Mouse (Mus musculus): ENCODE data around the gene Srrm4.

Srrm4 gene

DNA sequence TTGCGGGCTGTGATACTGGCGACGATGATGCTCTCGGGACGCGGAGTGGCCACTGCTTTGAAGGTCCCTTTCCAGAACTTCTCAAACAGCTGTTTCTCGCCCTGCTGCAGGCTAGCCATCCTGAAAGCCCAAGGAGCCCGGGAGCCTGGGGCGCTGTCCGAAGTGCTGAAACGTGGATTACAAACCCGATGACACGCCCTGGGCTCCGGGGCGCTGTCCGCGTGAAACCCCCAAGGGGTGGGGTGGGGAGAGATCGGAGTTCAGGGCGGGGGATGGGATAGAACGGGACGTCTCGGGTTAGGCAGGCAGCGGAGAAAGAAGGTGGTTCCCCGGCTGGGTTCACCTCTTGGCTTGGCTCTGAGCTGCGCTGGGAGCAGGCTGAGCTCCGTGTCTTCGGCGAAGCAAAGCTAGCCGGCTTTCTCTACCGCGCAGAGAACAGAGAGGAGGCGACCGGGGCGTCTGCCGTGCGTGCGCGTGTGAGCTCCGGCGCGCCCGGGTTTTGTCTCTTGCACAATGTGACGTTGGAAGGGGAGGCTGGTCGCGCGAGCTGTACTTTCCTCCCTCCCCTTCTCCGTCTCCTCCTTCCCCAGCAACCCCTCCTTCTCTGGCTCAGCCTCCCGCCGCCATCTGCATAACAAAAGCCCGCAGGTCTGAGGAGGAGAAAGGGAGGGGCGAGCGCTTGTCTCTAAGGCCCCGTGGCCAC lies at the start of gene Srrm4:
TSS of gene Srrm4 (minus strand) at position 472 of the 703 bp plus-strand sequence.
- in situ Hi-C loops (cut with MboI, MseI), result no loop called here

DNA sequence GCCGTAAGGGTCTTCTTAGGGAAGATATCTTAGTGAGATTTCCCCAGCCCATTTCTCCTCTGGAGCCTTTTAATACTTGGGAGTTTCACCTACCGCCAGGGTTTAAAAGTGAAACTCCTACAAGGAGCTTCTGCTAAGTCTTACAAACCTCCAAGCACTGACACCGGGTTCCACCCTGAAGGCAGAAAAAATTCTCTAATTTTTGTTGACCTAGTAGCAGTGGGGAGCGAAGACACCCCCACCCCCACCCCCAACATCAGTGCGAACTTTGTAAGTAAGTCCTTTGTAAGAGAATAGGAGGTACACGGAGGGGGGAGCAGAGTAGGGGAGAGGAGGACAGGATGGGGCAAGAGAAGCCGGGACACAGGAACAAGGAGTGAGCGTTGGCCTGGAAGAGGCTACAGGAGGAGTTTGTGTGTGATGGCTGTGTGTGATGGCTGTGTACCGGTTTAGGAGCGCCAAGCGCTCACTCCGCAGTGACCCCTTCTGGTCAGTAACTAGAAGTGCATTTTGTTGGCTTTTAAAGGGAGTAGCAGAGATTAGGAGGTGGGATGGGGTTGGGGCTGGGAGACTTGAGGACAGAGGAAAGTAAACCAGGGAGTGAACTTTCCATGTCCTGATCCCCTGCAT lies 1.3 kb upstream of the Srrm4 start:
- in situ Hi-C loops (cut with MboI, MseI), result no loop called here

DNA sequence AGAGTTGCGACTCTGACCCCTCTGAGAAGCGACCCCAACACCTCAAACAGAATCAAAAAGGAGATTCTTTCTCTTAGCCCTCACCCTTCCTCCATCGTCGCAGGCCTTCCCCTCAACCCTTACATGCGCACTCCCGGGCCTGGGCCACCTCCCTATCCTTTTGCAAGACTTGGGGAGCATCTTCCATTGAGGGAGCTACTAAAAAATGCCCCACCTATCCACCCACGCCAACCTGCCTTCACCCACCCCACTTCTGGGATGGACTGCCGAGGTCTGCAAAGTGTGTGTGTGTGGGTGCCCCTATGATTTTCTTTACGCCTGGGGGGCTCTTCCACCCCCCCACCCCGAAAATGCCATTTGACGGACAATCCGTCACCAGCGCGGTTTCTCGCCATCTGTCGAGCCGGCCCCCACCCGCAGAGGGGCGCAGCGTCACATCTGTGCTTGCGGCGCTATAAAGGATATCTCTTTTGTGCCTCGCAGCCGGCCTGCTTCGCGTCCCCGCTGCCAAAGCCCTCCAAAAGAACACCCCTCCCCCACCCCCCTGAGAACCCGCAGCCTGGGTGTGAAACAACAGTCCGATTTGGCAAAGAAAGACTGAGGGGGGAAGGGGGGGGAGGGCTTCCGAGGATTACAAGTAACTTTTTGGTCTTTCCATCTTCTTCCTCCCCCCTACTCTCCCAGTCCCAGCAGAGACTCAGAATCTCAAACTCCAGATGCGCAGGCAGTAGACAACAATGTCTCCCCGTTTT lies 608 bp upstream of the Srrm4 start:
- in situ Hi-C loops (cut with MboI, MseI), result no loop called here

DNA sequence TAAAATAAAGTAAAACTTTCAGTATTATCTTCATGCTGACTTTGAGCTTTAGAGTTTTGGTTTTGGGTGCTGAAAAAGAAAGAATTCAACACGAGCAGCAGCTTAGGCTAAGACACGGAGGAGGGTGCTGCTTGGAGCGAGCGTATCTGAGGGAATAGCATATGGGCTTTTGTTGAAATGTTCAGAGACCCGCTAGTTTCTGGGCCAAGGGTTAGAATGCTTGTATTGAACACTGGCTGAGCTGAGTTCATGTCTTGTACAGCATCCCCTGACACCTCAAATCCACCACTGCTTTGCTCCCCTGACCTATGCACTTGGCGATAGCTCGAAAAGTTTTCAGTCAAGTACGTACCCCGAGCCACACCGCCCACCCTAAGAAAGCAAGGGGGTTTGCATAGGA lies 919 bp downstream of the Srrm4 start:
- in situ Hi-C loops (cut with MboI, MseI), result no loop called here

DNA sequence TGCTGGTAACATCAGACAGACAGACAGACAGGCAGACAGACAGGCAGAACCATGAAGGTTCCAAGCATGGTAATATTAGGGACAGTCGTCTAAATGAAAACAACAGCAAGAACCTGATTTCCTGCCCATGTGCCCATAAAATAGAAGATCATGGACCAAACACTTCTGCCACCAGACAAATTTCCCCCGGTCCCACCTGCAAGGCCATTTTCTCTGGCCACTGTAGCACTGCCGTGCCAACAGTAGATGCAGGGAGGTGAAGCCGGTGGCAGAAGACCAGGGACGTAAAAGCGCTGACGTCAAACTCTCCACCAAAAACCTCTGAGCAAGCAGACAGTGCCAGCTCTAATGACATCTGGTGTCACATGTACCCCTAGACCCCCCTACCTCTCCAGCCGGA lies 2.0 kb downstream of the Srrm4 start:
- in situ Hi-C loops (cut with MboI, MseI), result no loop called here

DNA sequence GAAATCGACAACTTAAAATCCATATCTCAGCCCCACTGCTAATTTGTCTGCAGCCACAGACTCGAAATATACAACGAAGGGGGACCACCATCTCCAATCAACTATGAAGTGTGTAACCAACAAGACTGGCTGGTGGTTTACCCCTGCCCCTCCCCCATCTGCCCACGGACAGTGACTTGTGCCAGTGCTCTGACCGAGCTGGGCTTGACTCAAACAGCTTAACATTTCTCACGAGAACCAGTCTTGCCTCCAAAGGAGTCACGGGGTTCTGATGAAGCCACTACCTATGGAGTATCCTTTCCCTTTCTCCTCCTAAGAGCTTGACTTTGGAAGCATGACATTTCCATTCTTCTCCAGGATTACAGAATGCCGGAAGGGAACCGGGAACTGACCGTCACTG lies 2.8 kb downstream of the Srrm4 start:
- in situ Hi-C loops (cut with MboI, MseI), result no loop called here

DNA sequence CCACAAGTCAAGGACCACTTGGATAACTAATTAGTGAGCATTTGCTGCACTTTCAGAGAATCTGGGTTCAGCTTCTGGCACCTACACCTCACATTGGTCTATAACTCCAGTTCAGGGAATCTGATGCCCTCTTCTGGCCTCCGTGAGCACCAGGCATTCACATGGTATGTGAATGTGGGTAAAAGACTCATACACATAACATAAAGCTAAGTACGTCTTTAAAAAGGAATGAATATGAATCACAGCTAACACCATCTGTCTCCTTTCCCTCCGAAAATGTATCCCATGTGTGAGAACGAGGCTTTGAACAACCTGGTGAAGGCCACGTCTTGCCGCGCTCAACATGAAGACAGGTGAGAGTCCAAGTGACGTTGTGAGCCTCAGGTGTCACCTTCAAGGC lies 12.1 kb downstream of the Srrm4 start:
- in situ Hi-C loops (cut with MboI, MseI), result no loop called here

DNA sequence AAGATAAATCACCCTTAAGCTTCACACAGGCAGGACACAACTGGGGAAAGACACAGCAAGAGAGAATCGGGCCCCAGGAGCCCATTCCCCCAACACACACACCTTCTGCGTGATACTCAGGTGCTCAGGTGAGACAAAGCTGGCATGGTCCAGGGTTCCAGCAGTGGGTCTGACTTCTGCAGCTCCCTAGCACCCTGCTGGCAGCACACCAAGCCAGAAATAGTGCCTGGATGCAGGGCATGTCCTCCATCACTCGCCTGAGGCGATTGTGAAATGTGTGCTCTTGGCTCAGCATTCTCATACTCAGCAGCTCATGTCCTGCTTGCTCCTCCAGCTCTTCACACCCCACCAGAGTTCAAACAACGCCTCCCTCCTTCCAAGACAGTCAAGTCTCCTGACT lies 14.5 kb downstream of the Srrm4 start:
- in situ Hi-C loops (cut with MboI, MseI), result no loop called here

DNA sequence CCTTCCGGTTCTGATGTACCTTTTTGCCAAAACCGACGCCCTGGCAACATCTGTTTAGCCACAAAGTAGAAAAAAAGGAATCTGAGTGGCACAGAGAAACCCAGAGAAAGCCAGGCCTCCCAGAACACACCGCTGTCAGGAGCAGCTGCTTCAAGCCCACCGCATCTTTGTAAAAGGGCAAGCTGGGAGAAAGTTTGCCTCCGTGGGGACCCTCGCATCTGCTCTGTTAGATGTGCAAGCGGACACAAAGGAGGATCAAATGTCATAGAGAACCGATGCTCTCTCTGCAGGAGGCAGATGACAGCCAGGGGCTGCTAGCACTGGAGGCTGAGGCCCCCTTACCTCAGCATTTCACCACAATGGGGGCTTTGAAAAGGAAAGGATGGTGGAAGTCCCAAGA lies 18.3 kb downstream of the Srrm4 start:
- in situ Hi-C loops (cut with MboI, MseI), result no loop called here

DNA sequence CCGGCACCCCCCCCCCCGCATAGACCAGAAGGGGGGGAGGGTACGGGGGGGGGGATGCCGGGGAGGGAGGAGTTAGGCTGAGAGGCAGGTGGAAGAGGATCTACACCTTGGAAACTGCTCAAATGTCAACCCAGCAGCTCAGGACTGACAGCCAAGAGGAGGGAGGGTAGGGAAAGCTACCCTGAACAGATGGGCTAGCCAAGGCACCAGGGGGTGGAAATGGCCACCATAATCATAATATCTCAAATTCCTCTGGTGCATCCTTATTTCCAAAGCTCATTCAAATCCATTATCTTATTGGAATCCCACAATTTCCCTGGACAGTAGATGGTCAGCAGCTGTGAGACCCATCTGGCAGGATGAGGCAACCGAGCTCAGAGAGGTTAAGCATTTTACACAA lies 19.7 kb downstream of the Srrm4 start:
- in situ Hi-C loops (cut with MboI, MseI), result no loop called here

DNA sequence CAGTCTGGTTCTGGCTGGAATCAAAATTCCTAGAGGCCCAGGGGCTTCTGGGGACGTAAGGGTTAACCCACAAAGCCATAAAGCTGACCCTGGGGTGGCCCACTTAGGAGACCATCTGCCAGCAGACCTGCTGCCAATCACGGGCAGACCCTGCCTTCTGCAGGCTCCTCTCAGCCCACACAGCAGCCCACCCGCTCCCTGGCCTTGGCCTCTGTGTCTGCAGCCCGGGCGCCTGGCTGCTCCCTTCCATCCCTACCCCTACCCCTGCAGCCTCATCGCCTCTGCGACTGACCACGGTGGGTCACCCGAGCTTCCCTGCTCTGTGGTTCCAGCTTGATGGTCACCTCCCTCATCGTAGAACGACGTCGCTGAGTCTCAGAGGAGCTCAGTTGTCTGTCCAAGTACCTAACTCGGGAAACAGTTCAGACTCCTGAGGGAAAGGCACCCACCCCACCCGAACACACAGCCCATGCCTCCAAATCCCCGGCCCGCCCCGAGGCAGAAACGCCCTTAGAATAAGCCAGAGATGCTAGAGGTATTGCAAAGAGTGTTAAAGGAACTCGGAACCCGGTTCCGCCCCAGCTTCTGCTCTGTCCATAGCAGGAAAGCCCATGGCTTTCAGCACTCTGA lies 20.3 kb downstream of the Srrm4 start:
- in situ Hi-C loops (cut with MboI, MseI), result no loop called here

DNA sequence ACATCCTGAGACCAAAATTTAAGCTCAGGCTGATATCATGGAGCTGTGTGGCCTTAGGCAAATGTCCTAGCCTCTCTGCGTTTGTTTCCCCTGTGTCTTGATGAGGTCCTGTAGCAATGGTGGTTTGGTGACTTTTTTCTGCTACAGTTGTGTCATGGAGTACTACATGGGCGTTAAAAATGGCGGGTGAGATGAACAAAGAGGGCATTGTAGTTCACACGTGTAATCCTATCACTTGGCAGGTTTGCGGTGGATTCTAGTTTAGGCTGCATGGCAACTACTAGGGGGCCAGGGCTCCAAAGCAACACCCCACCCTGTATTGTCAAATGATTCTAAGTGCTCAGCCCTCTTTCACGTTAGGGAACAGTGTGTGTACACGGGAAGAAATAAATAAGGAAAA lies 21.1 kb downstream of the Srrm4 start:
- in situ Hi-C loops (cut with MboI, MseI), result no loop called here

DNA sequence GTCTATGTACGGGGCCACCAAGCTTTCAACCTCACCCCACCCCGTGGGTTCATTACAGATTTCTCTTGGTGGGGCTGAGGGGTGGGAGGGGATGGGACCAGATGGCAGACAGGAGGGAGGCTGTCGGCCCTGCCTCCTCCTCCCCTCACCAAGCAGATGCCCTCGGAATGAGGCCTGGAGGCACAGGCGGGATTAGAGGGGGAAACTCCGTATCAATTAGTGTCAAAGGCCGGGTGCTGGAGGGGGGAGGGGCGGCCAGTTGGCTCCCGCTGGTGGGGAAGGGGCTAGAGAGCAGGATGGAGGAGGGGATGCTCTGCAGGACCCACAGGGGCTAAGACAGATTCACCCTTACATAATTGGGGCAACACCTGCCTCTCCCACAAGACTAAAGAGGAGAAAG lies 22.0 kb downstream of the Srrm4 start:
- in situ Hi-C loops (cut with MboI, MseI), result no loop called here

DNA sequence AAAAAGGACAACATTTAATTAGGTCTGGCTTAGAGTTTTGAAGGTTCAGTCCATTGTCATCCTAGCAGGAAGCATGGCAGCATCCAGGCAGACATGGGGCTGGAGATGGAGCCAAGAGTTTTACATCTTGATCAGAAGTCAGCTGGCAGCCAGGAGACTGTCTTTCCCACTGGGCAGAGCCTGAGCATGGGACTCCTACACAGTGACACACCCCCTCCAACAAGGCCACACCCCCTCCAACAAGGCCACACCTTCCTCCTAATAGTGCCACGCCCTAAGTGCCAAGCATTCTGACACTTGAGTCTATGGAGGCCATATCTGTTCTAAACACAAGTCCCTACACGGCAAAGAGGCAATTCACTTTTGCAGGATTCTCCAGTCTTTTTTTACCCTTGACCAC lies 23.6 kb downstream of the Srrm4 start:
- in situ Hi-C loops (cut with MboI, MseI), result no loop called here

DNA sequence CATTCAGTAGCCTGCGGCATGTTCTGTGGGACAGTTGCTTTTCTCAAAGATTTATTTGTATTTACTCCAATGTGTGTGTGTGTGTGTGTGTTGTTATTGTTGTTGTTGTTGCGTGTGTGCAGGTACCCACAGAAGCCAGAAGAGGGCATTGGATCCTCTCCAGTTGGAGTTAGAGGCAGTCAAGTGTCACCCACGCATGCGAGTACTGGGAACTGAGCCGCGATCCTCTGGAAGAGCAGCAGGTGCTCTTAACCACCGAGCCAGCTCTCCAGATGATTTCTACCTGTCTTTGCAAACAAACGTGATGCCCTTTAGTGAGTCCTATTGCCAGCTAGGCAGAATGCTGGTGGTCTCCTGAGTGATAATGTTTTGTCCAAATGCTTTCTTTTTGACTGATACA lies 24.3 kb downstream of the Srrm4 start:
- in situ Hi-C loops (cut with MboI, MseI), result no loop called here

DNA sequence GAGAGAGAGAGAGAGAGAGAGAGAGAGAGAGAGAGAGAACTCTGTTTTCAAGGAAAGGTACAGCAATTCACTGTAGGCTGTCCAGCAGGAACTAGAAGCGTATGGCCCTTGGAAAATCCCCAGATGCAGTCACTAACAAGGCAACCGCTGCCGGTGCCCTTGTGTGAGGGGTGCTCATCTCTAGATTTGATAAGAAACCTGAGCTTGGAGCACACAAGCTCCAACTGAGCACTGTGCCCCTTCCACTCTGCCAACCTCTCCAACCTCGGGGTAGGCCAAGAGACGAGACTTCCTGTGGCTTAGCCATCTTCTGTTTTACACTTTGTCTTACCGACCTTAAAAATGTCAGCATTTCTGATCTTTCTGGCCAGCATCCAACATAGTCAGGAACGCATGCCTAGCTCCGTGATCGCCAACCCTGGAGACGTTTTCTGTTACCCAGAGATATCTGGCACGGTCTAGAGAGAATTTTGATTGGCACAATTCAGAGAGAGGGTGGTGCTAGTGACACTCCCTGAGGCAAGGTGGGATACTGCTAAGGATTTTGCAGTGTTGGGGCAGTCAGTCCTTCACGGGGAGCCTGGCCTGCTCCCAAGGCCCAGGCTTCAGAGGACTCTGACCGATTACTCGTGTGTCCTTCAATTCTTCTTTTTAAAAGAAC lies 25.1 kb downstream of the Srrm4 start:
- in situ Hi-C loops (cut with MboI, MseI), result no loop called here

DNA sequence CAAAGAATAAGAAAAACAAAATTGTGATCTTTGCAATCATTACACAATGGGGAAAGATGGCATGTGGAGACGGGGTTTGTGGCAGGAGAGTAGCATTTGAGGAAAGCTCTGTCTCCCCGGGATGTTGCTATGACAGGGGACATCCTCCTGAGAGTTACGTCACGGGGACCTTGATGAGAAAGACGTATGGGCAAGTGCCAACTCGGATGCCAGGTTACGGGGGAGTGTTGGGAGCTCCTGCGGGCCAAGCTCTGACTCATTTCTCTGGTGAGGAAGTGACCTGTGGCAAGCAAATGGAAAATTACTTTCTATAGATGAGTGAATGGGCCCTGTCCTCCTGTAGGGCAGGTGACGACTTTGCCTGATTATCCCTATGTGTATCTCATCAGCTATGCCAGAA lies 26.0 kb downstream of the Srrm4 start:
- in situ Hi-C loops (cut with MboI, MseI), result no loop called here

DNA sequence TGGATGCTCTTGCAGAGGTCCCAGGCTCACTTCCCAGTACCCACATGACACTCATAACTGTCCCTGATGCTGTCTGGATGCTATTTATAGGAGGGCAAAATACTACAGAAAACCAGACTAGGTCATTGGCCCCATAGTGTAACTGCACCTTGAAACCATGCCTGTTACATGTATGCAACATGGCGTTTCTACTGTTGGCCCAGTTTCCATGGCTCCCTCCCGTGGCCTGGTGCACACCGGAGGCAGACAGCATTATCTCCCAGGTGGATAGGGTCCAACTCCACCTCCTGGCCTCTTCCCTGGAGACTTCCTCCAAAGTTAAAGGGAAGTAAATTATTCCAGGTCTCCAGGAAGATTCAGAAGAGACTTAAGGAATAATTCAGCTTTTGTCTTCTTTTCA lies 27.2 kb downstream of the Srrm4 start:
- in situ Hi-C loops (cut with MboI, MseI), result no loop called here

DNA sequence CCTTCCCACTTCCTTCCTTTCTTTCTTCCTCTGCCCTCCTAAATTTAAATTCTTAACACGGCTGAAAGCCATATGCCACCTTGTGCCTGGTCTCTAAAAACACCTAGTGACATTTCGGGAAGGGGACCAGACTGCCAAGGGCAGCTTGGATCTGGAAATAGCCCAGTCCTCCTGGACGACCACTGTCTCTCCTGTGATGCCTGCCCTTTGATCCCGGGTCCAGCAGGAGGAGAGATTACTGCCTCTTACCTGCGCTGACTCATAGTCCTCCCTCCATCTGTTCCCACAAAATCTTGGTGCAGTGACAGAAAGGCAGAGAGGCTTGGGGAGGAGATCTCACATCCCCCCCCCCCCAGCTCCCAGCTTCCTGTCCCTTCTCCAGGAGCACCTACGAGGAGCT lies 27.9 kb downstream of the Srrm4 start:
- in situ Hi-C loops (cut with MboI, MseI), result no loop called here

DNA sequence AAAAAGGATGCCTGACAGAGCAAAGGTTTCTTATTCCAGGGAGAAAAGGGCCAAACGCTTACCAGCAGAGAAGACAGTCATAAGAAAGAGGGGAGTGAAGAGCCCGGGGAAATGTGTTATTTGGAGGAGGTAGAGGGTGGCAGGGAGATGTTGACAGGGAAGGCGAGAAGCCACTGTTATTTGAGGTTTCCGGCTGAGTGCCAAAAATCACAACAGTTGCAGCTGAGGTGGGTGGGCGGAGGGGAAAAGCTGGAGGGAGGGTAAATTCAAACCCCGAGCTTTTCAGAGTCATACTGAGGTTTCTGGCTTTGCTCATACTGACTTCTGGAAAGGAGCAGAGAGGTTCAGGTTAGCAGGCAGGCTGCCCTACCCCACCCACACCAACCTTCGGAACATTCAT lies 32.5 kb downstream of the Srrm4 start:
- in situ Hi-C loops (cut with MboI, MseI), result no loop called here

DNA sequence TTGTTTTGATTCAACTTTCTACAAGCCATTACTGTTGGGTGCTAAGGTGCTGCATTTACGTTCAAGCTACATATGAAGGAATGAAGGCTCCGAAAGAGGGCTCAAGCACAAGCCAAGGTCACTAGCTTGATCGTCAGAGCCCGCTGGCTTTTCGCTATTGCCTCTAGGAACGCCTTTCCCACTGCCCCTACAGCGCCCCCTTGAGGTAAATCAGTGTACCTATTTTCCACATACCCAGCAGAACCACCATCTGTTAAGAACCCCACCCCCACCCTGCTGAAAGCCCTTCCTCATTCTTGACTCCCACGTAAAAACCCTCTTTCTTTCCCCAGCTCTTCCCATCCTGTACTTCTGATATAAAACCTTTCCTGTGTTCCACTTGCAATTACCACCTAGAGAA lies 35.0 kb downstream of the Srrm4 start:
- in situ Hi-C loops (cut with MboI, MseI), result no loop called here

DNA sequence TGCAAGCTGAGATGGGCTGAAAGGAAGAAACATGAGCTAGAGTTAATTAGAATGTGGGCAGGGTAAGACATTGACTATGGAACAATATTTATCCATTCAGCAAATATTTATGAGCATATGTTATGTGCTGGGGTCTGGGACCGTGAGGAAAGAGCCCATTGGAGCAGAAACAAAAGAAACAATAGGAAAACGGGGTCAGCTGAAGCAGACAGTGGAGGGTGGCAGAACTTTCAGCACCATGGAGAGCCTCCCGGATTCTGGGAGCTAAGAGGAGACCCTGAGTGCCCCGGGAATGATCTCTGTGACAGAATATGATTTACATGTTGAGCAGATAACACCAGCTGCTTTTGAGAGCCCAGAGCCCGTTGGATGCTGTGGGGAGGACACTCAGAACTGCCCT lies 37.7 kb downstream of the Srrm4 start:
- in situ Hi-C loops (cut with MboI, MseI), result no loop called here
